In genomic region chr1:42694665-42695577, GRCm38 (mm10) we compare ENCODE assay signal across 9 mouse cellular contexts. TPM values are rescaled to one million over a fixed set of nuclear protein-coding genes. Genes with fewer than 3 reads are reported as not detected.
A peak's percentile ranks its signal among the peaks of the same experiment; 100 is the strongest.
DNase-seq lines count a peak whose midpoint lies in the region; ATAC-seq and TF ChIP-seq lines count a peak whose summit lies in the region.
"Had no signal": no experiment of that assay in that cellular context is flagged by ENCODE, and none has a peak within 500 bp of the region (broad histone marks: within the 10 kb centered on the region; RNA-seq: fewer than 3 reads in every experiment).

No protein-coding gene starts in this region.

- H3K4me1 ChIP-seq in heart, embryonic 15.5 days (replicated peaks) = peaks cover 47% of the 10 kb centered on the region
- peaks cover 7% of the 10 kb centered on the region for H3K4me1 ChIP-seq in hindbrain, embryonic 15.5 days (replicated peaks)
- peaks cover 22% of the 10 kb centered on the region for H3K4me1 ChIP-seq in limb, embryonic 14.5 days (ENCODE audit: control insufficient read depth, insufficient read depth, low read length)
- H3K4me1 ChIP-seq in small intestine, adult 2 months (ENCODE audit: control insufficient read depth, insufficient read depth, insufficient read length, low read length) = peaks cover 11% of the 10 kb centered on the region

- TF ChIP-seq CTCF in small intestine, adult 2 months (IDR thresholded peaks at IDR 0.05; ENCODE audit: extremely low read depth, insufficient read length, insufficient replicate concordance, low read depth, low read length) = no peak

- peak overlapping the region; percentile 53 for H3K4me3 ChIP-seq in heart, embryonic 15.5 days
- H3K4me3 ChIP-seq in hindbrain, embryonic 15.5 days = peak overlapping the region; percentile 54
- peak overlapping the region; percentile 45 for H3K4me3 ChIP-seq in limb, embryonic 14.5 days (replicated peaks; ENCODE audit: low read length)
- peak overlapping the region; percentile 30 for H3K4me3 ChIP-seq in small intestine, adult 2 months (ENCODE audit: low read depth, low read length)

- no peaks in the 10 kb centered on the region for H3K9me3 ChIP-seq in heart, embryonic 15.5 days (replicated peaks)
- no peaks in the 10 kb centered on the region for H3K9me3 ChIP-seq in hindbrain, embryonic 15.5 days
- no peaks in the 10 kb centered on the region for H3K9me3 ChIP-seq in limb, embryonic 14.5 days (ENCODE audit: control insufficient read depth, low read length)

- under 1% methylated on average over 52 of the region's 60 CpGs for WGBS in heart, embryonic 15.5 days
- 0% methylated on average over 55 of the region's 60 CpGs for whole genome bisulfite sequencing in hindbrain, embryonic 15.5 days
- under 1% methylated on average over 52 of the region's 60 CpGs for WGBS in limb, embryonic 14.5 days
- WGBS in small intestine, adult 2 months = 2% methylated on average over 56 of the region's 60 CpGs

- no peak for TF ChIP-seq POLR2A in limb, embryonic 14.5 days (IDR thresholded peaks at IDR 0.05; ENCODE audit: borderline replicate concordance, extremely low read depth, insufficient read depth, insufficient read length)
- no peak for TF ChIP-seq POLR2A in small intestine, adult 2 months (IDR thresholded peaks at IDR 0.05; ENCODE audit: low read depth, low read length)

- peaks cover 94% of the 10 kb centered on the region for H3K27me3 ChIP-seq in heart, embryonic 15.5 days
- no peaks in the 10 kb centered on the region for H3K27me3 ChIP-seq in hindbrain, embryonic 15.5 days
- peaks cover 88% of the 10 kb centered on the region for H3K27me3 ChIP-seq in limb, embryonic 14.5 days (ENCODE audit: control insufficient read depth, insufficient read depth, low read length)
- H3K27me3 ChIP-seq in small intestine, adult 2 months (ENCODE audit: control insufficient read depth, insufficient read depth, low read length) = peaks cover 71% of the 10 kb centered on the region

- no peaks in the 10 kb centered on the region for H3K36me3 ChIP-seq in heart, embryonic 15.5 days
- H3K36me3 ChIP-seq in hindbrain, embryonic 15.5 days = no peaks in the 10 kb centered on the region
- H3K36me3 ChIP-seq in limb, embryonic 14.5 days (ENCODE audit: control insufficient read depth, insufficient read depth, low read length) = no peaks in the 10 kb centered on the region
- no peaks in the 10 kb centered on the region for H3K36me3 ChIP-seq in small intestine, adult 2 months (ENCODE audit: control insufficient read depth, insufficient read depth, low read length)

- no peak overlapping the region for H3K9ac ChIP-seq in heart, embryonic 15.5 days
- peak overlapping the region; percentile 65 for H3K9ac ChIP-seq in hindbrain, embryonic 15.5 days
- H3K9ac ChIP-seq in limb, embryonic 14.5 days (ENCODE audit: low read depth, low read length, severe bottlenecking) = peak overlapping the region; percentile 36

- H3K4me2 ChIP-seq in heart, embryonic 15.5 days = peak overlapping the region; percentile 89
- H3K4me2 ChIP-seq in hindbrain, embryonic 15.5 days = peak overlapping the region; percentile 97
- H3K4me2 ChIP-seq in limb, embryonic 14.5 days (replicated peaks; ENCODE audit: low read depth, low read length, severe bottlenecking) = peak overlapping the region; percentile 79

- ATAC-seq in heart, embryonic 15.5 days (replicated peaks; ENCODE audit: insufficient number of reproducible peaks, insufficient read depth, low FRiP score, low read depth) = no peak
- peak; percentile 76 for ATAC-seq in hindbrain, embryonic 15.5 days (ENCODE audit: low FRiP score, low read depth)
- ATAC-seq in limb, embryonic 14.5 days (ENCODE audit: low FRiP score, low read depth) = peak; percentile 16
- no peak for ATAC-seq in megakaryocyte-erythroid progenitor cell, adult 5-6 weeks (replicated peaks; ENCODE audit: low FRiP score, low TSS enrichment, poor library complexity, severe bottlenecking)

- DNase-seq in heart, postnatal 10 days = no peak
- DNase-seq in embryo, embryonic 10 days (ENCODE audit: low spot score) = peak; percentile 71
- DNase-seq in limb, embryonic 14.5 days (ENCODE audit: low spot score) = no peak
- no peak for DNase-seq in lung, postnatal 10 days

- intact Hi-C loops in heart, postnatal 10 days (cut with DNase I) = loop anchor here (10.0 kb wide), 1 partner anchor 1420 kb away; no protein-coding TSS in a partner anchor

- H3K27ac ChIP-seq in heart, embryonic 15.5 days = no peak overlapping the region
- H3K27ac ChIP-seq in hindbrain, embryonic 15.5 days (replicated peaks) = peak overlapping the region; percentile 95
- H3K27ac ChIP-seq in limb, embryonic 14.5 days (replicated peaks; ENCODE audit: low read depth, low read length) = peak overlapping the region; percentile 21
- no peak overlapping the region for H3K27ac ChIP-seq in small intestine, adult 2 months (ENCODE audit: insufficient read depth, low read depth, low read length)

RNA-seq across cellular contexts. Expression of gene Pou3f3, which starts 0.6 kb away (rescaled TPM):
- 0.03 and 0.06 TPM in 2 replicates for polyA plus RNA-seq in heart, embryonic 15.5 days (2015; fragmentation: Nextera tagmentation; extraction: Ambion mirVana)
- total RNA-seq in heart, postnatal 10 days (2021) = not detected
- polyA plus RNA-seq in hindbrain, embryonic 15.5 days (2015; fragmentation: Nextera tagmentation; extraction: Ambion mirVana) = 11.0 and 16.4 TPM in 2 replicates
- 3.2 and 4.0 TPM in 2 replicates for polyA plus RNA-seq in limb, embryonic 14.5 days (2012; rRNA removed)
- polyA plus RNA-seq in limb, embryonic 14.5 days (2014; fragmentation: Nextera tagmentation; extraction: Ambion mirVana) = 0.77 and 0.90 TPM in 2 replicates
- polyA plus RNA-seq in small intestine, adult 2 months (2012; rRNA removed) = 0.01 TPM in 1 of 2 replicates, not detected in the other
- total RNA-seq in megakaryocyte-erythroid progenitor cell, adult 5-6 weeks (2014; fragmentation: Nextera tagmentation) = not detected in 2 replicates
- total RNA-seq in megakaryocyte-erythroid progenitor cell, adult 5-6 weeks (2017) = not detected in 2 replicates
- polyA plus RNA-seq: large intestine, adult 2 months had no signal

Comparison
In these comparisons a context has a peak if more than half of its experiments do, and no peak if none do; other contexts are left out.
1. ATAC-seq: peak in hindbrain, embryonic 15.5 days (single experiment) and limb, embryonic 14.5 days (single experiment); none in heart, embryonic 15.5 days (single experiment) and megakaryocyte-erythroid progenitor cell, adult 5-6 weeks (single experiment).
2. H3K27ac ChIP-seq: peak in hindbrain, embryonic 15.5 days (single experiment) and limb, embryonic 14.5 days (single experiment); none in heart, embryonic 15.5 days (single experiment) and small intestine, adult 2 months (single experiment).
3. Peak in every context shown above with its lines, with median percentiles within 50 percentile points of each other: H3K4me2 ChIP-seq and H3K4me3 ChIP-seq.